Mouse (Mus musculus) brown adipose tissue, adult 24 weeks (tissue): ENCODE measurements around the gene Resf1. TPM values are rescaled to one million over a fixed set of nuclear protein-coding genes. Genes with fewer than 3 reads are reported as not detected.

Source experiments
- H3K27ac ChIP-seq: fragments of 200-500 bp; replicated peaks from 2 replicates; pipeline ENCODE4 v1.5.1; 2012; ENCODE audit warnings: low read depth, mild to moderate bottlenecking, low read length
- H3K4me1 ChIP-seq: fragments of 200-500 bp; 2 replicates; pipeline ENCODE4 v1.6.1; 2012; ENCODE audit warnings: low read length, mixed read lengths; ENCODE audit not compliant: control insufficient read depth, insufficient read depth, insufficient read length
- H3K4me3 ChIP-seq: fragments of 200-500 bp; 2 replicates; pipeline ENCODE4 v1.5.1; 2012; ENCODE audit warnings: low read depth, mild to moderate bottlenecking, low read length, moderate library complexity; ENCODE audit not compliant: insufficient read depth
- polyA plus RNA-seq: library from polyadenylated mRNA; stranded (reverse); fragments of >200 nt; gene quantifications from 2 replicates; pipeline ENCODE4 v1.2.4, GENCODE M21; 2012; ENCODE audit not compliant: missing spikeins, insufficient read depth, insufficient read length

Resf1 gene
- polyA plus RNA-seq, 1 experiment, result 15.5 TPM

DNA sequence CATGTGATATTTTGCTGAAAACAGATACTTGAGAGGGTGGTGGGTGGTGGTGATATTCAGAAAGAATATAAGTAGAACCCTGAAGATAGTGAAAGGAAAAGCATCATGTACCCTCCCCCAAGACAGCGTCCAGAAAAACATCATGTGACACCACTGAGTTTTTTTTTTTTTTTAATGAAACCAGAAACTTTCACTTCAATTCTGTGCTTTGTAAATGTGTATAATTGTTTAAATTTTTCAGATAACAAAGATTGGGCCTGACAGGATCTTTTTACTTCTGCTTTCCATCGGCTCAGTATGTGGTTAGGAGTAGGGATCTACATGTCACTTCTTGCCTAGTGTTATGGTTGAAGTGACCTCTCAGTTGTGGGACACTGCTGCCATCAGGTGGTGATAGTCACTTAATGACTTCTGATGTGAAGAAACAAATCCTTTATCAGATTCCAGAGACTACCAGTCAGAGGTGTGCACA lies 65.8 kb downstream of the Resf1 start:
- H3K4me3 ChIP-seq, result no peak overlapping the region
- no peaks in the 10 kb centered on the region for H3K4me1 ChIP-seq
- H3K27ac ChIP-seq, result no peak overlapping the region

DNA sequence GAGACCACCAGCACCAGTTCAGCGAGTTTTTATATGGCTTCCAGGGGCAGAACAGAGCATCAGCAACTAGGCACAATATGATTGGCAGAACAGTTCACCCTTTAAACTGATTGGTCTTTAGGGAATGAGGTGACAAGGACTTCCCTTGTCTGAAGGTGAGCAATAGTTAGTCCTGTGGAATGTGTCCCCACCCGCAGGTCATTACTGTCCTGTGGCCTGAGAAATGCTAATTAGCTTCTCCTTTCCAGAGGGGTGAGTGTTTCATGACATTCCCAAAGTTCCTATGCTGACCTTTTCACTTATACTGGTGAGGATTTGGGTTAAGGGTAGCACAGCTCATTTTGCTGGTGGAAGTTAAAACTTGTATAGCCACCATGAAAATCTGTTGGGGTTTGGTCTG lies 74.3 kb downstream of the Resf1 start:
- Histone ChIP-seq H3K4me1 (no peaks in the 10 kb centered on the region), H3K27ac (no peak overlapping the region)

More for the DNA sequence above, 74.3 kb downstream of the Resf1 start:
- H3K4me3 ChIP-seq, result no peak overlapping the region

Other genes with a start within 250 kb of the Resf1 start
- 4.0 and 6.1 TPM in 2 replicates for gene Dennd5b, start 207.7 kb upstream of the Resf1 start, polyA plus RNA-seq
- gene Gm10203, start 179.2 kb upstream of the Resf1 start, polyA plus RNA-seq, result not detected in 2 replicates
- 30.2 and 57.1 TPM in 2 replicates for gene Etfbkmt, start 169.6 kb upstream of the Resf1 start, polyA plus RNA-seq
- gene Amn1, start 120.7 kb upstream of the Resf1 start, polyA plus RNA-seq, result 19.6 and 20.7 TPM in 2 replicates
- 0.13 and 0.40 TPM in 2 replicates for gene Bicd1, start 99.5 kb downstream of the Resf1 start, polyA plus RNA-seq